Mouse (Mus musculus) neural tube, embryonic 15.5 days (tissue): ENCODE measurements at regions not wholly inside any gene's neighbourhood (a gene's known extent, or its start where the extent isn't known, plus 50 kb on each side); places are given as distances from the start of the nearest gene placed in this dataset.

Experiments
- ATAC-seq: fragments of 200-750 bp; cut with Nextera tagmentation; 2 replicates; pipeline ENCODE4 v1.8.0; 2017; ENCODE audit warnings: mild to moderate bottlenecking, moderate TSS enrichment, moderate library complexity; ENCODE audit not compliant: low FRiP score
- H3K27ac ChIP-seq: fragments of 300-500 bp; sonication (generic); replicated peaks from 2 replicates; pipeline ENCODE4 v1.5.1; 2015; ENCODE audit warnings: mild to moderate bottlenecking, inconsistent platforms
- H3K27me3 ChIP-seq: fragments of 300-500 bp; sonication (generic); replicated peaks from 2 replicates; pipeline ENCODE4 v1.6.1; 2015; ENCODE audit warnings: inconsistent platforms
- H3K36me3 ChIP-seq: fragments of 300-500 bp; sonication (generic); 2 replicates; pipeline ENCODE4 v1.6.1; 2015; ENCODE audit warnings: inconsistent platforms
- H3K4me1 ChIP-seq: fragments of 300-500 bp; sonication (generic); 2 replicates; pipeline ENCODE4 v1.6.1; 2015; ENCODE audit warnings: inconsistent platforms
- H3K4me2 ChIP-seq: fragments of 300-500 bp; sonication (generic); 2 replicates; pipeline ENCODE4 v1.6.1; 2015; ENCODE audit warnings: inconsistent platforms, mild to moderate bottlenecking, moderate library complexity
- H3K4me3 ChIP-seq: fragments of 300-500 bp; sonication (generic); replicated peaks from 2 replicates; pipeline ENCODE4 v1.5.1; 2015; ENCODE audit warnings: mild to moderate bottlenecking, inconsistent platforms
- H3K9ac ChIP-seq: fragments of 300-500 bp; sonication (generic); replicated peaks from 2 replicates; pipeline ENCODE4 v1.6.1; 2015; ENCODE audit warnings: mild to moderate bottlenecking, inconsistent platforms
- H3K9me3 ChIP-seq: fragments of 300-500 bp; sonication (generic); replicated peaks from 2 replicates; pipeline ENCODE4 v1.6.1; 2016; ENCODE audit warnings: inconsistent platforms
- WGBS: fragments of 180-500 bp; shearing (Covaris S2); methylation state at CpG from one replicate; pipeline ENCODE4 v1.1.7; 2015; ENCODE audit warnings: mixed read lengths; 5-methylcytosine and 5-hydroxymethylcytosine counted together

DNA sequence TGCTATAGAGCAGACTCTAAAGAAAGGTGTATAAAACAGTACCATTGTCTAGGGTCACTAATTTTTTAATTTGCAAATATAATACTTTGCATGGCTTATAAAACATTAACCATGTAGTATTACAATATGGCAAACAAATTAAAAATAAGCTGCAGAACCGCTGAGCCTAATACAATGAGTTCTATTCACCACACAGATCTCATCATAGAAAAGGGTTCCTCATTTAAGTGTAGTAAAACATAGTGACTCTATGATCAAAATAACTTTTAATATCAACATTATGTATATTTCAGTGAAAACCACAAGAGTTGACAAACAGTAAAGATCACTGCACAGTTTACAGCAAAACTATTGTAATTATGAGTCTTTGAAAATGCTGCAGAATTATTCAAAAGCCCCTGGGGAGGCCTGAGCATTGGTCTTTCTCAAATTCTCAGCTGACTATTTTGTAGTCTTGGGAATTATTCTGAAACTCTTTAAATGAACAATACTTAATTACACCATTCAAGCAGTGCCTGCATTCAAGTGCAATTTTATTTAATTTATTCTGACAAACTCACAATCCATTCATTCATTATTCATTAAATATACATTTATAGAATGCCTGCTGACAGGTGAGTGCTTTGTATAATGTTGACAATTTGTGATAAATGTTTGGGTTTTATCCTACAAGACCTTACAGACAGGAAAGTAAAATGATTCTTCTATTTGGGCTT, 60.3 kb downstream of the Pcdh20 start:
- H3K9me3 ChIP-seq: no peaks in the 10 kb centered on the region
- H3K4me3 ChIP-seq: no peak overlapping the region
- H3K4me1 ChIP-seq: no peaks in the 10 kb centered on the region
- no peak for ATAC-seq
- H3K9ac ChIP-seq: no peak overlapping the region
- WGBS: 91% methylated on average over 1 of the region's 1 CpGs
- no peak overlapping the region for H3K27ac ChIP-seq
- H3K27me3 ChIP-seq: no peaks in the 10 kb centered on the region
- H3K36me3 ChIP-seq: no peaks in the 10 kb centered on the region
- H3K4me2 ChIP-seq: no peak overlapping the region

DNA sequence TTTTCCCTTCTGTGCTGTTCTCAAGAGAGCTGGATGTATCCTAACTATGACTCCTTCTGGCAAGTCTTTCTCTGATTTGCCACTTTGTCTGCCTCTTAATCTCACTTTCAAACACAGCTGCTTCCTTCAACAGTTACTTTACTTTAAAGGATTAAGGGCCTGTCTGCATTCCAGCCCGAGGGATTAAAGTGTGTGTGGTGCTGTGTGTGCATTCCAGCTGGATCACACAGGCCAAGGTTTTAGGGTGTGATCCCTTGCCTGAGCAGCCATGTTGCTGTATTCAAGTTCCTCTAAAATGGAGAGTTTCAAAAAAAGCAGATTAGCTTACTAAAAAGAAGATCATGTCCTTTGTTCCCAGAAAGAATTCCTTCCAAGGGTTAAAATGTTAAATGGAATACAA, 71.9 kb downstream of the Pcdh20 start:
- H3K9ac ChIP-seq: no peak overlapping the region
- no peak overlapping the region for H3K4me2 ChIP-seq
- no peak overlapping the region for H3K27ac ChIP-seq
- no peaks in the 10 kb centered on the region for H3K27me3 ChIP-seq
- WGBS: 64% methylated on average over 1 of the region's 1 CpGs
- H3K9me3 ChIP-seq: no peaks in the 10 kb centered on the region
- ATAC-seq: no peak
- H3K36me3 ChIP-seq: no peaks in the 10 kb centered on the region
- no peak overlapping the region for H3K4me3 ChIP-seq
- no peaks in the 10 kb centered on the region for H3K4me1 ChIP-seq

DNA sequence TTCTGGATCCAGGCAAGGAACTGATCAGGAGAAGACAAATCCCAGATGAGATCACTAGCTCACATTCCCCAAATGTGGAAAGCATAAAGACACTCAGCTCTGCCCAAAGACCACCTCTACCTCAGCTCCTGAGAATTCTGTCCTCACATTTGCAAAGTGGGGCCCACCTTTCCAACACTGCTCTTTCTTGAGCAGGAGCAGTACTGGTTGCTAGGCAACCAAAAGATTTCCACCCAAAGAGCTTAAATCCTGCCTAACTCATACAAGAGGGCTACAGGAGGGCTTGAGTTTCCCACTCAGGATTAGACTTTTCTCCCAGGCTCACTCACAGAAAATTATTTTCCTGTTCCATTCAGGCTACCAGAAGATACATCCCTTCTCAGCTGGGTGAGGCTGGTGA, 74.0 kb downstream of the Pcdh20 start:
- Histone ChIP-seq H3K4me1 (no peaks in the 10 kb centered on the region), H3K9ac (no peak overlapping the region), H3K4me3 (no peak overlapping the region), H3K27ac (no peak overlapping the region), H3K9me3 (no peaks in the 10 kb centered on the region), H3K36me3 (no peaks in the 10 kb centered on the region), H3K4me2 (no peak overlapping the region), H3K27me3 (no peaks in the 10 kb centered on the region)
- no peak for ATAC-seq

DNA sequence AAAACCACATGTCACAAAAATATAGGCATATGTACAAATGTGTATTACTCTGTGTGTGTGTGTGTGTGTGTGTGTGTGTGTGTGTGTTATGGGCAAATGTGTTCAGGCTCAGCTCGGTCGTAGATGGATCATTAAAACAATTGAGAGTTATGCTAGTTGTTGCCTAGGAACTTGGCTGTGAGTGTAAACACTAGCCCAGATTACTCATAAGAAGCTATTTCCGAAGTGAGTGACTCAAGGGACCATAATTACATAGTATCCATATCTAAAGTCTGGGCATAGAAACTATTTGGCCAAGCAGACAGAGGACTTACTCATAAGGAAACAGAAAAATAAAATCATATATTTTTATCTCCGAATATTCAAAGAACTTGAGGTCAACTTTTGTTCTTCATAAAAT, 76.2 kb downstream of the Pcdh20 start:
- H3K4me3 ChIP-seq: no peak overlapping the region
- no peak for ATAC-seq
- H3K27me3 ChIP-seq: no peaks in the 10 kb centered on the region
- WGBS: 80% methylated on average over 4 of the region's 4 CpGs
- no peaks in the 10 kb centered on the region for H3K4me1 ChIP-seq
- H3K9ac ChIP-seq: no peak overlapping the region
- H3K36me3 ChIP-seq: no peaks in the 10 kb centered on the region
- H3K9me3 ChIP-seq: no peaks in the 10 kb centered on the region
- no peak overlapping the region for H3K27ac ChIP-seq
- H3K4me2 ChIP-seq: no peak overlapping the region

DNA sequence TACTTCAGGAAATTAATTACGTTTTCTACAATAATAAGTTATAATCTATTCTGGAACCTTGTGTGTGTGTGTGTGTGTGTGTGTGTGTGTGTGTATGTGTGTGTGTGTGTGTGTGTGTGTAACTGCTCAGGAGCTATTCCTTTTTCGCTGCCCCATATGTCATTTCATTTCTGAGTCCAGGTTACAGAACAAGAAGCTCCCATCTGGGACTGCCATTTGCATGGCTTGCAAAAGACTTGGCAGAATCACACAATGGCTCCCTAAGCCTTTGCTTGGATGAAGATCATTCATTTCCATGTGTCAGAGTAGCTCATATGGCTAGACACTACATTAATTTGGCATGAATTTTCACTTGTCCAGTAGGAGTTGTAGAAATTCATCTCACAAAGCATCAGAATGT, 86.6 kb downstream of the Pcdh20 start:
- no peaks in the 10 kb centered on the region for H3K9me3 ChIP-seq
- no peaks in the 10 kb centered on the region for H3K36me3 ChIP-seq
- no peak overlapping the region for H3K4me2 ChIP-seq
- no peak overlapping the region for H3K27ac ChIP-seq
- H3K4me1 ChIP-seq: no peaks in the 10 kb centered on the region
- no peak for ATAC-seq
- no peak overlapping the region for H3K9ac ChIP-seq
- 93% methylated on average over 2 of the region's 2 CpGs for WGBS
- no peaks in the 10 kb centered on the region for H3K27me3 ChIP-seq
- no peak overlapping the region for H3K4me3 ChIP-seq

DNA sequence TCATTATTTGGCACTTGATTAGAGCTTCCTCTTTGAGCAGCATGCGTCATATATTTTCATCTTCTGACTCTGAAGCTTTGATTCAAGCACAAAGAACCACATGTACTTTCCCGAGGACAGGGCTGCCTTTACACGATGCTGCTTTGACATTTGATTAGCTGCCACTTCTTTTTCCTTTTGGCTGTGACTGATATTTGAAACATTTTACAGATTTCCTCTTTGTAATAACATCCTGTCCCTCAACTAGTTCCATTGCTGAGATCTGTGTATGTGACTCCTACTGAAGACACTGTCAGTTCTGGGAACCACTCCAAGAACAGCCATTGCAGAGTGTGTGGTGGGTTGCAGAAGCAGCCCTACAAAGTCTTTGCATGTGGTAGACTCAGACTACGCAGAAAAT, 124.0 kb downstream of the Pcdh20 start:
- 77% methylated on average over 4 of the region's 4 CpGs for WGBS

DNA sequence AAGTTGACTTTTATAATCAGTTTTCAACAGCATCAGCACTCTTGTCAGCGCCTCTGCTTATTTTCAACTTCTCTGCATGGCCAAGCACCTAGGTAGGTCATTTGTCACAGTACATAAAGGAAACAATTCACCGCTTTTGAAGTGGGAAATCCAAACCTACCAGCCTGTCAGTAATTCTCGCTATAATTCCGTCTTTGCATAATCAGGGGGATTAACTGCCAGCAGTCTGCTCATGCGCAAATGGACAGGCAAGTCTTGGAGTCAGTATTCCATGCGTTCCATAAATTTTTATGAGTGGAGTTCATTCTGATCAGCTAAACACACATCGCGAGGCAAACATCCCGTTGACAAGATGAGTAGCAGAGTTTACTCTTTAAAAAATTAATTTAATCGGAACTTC, 133.9 kb downstream of the Pcdh20 start:
- WGBS: 64% methylated on average over 10 of the region's 10 CpGs
- 0 out of 2 replicates have a peak, but pooled peaks have one; percentile 45 for ATAC-seq

More for the DNA sequence above, 124.0 kb downstream of the Pcdh20 start:
- no peak overlapping the region for H3K4me2 ChIP-seq
- no peak overlapping the region for H3K27ac ChIP-seq
- no peaks in the 10 kb centered on the region for H3K27me3 ChIP-seq
- H3K9me3 ChIP-seq: no peaks in the 10 kb centered on the region
- ATAC-seq: no peak
- no peak overlapping the region for H3K4me3 ChIP-seq
- H3K4me1 ChIP-seq: no peaks in the 10 kb centered on the region
- no peak overlapping the region for H3K9ac ChIP-seq
- H3K36me3 ChIP-seq: no peaks in the 10 kb centered on the region

DNA sequence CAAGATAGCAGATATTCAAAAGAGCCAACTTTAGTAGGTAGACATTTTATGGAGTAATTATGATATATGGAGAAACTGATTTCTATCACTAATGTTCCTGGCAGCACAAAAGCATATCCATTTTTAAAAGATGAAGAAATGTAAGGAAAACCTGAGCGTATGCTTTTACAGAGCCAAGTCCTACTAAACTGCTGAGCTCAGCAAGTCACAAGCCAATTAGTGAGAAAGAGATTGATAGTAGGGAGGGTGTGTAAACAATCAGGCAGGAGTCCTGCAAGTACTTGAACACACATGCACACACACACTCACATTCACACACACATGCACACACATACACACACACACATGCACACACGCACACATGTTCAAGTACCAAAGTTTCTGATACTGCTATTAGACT, 140.6 kb downstream of the Pcdh20 start:
- Histone ChIP-seq H3K27me3 (no peaks in the 10 kb centered on the region), H3K9ac (no peak overlapping the region), H3K27ac (no peak overlapping the region), H3K9me3 (no peaks in the 10 kb centered on the region), H3K4me1 (no peaks in the 10 kb centered on the region), H3K4me3 (no peak overlapping the region), H3K36me3 (no peaks in the 10 kb centered on the region), H3K4me2 (no peak overlapping the region)
- 91% methylated on average over 2 of the region's 2 CpGs for WGBS
- no peak for ATAC-seq

More for the DNA sequence above, 133.9 kb downstream of the Pcdh20 start:
- Histone ChIP-seq H3K4me1 (no peaks in the 10 kb centered on the region), H3K4me3 (no peak overlapping the region), H3K4me2 (no peak overlapping the region), H3K9me3 (no peaks in the 10 kb centered on the region), H3K27me3 (no peaks in the 10 kb centered on the region), H3K36me3 (no peaks in the 10 kb centered on the region), H3K9ac (no peak overlapping the region), H3K27ac (no peak overlapping the region)

DNA sequence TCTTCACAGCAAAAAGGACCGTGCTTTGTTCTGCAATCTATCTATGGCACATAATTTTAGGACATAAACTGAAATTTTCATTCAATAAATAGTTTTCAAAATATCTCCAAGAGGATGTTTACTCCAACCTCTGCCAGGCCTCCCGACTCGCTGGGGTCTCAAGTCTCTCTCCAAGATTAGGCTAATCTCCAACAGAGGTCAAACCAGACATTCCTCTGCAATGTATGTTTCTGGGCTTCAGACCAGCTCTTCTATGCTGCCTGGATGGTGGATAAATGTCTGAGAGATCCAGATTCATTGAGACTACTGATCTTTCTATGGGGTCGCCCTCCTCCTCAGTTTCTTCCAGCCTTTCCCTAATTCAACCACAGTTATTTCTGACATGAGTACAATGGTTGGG, 144.8 kb downstream of the Pcdh20 start:
- Histone ChIP-seq H3K4me2 (no peak overlapping the region), H3K27me3 (no peaks in the 10 kb centered on the region), H3K9me3 (no peaks in the 10 kb centered on the region), H3K36me3 (no peaks in the 10 kb centered on the region), H3K4me1 (no peaks in the 10 kb centered on the region), H3K9ac (no peak overlapping the region), H3K27ac (no peak overlapping the region), H3K4me3 (no peak overlapping the region)
- no peak for ATAC-seq
- WGBS: 93% methylated on average over 4 of the region's 4 CpGs

DNA sequence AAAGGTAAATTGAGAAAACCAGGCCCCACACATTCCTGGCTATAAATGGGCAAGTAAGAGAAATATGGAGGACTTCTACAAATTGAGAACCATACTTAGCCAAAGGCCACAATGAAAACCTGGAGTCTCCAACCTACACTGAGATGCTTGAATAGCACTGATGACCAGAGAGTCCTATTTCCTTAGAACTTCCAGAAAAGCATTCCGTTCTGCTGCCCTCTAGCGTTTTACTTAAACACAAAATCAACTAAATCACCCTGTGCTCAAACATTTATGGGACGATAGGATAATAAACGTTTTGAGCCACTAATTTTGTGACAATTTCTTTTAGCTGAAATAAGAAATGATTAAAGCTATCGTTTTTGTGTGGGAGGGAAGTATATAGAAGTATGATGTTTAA, 192.9 kb downstream of the Pcdh20 start:
- no peaks in the 10 kb centered on the region for H3K27me3 ChIP-seq
- no peaks in the 10 kb centered on the region for H3K4me1 ChIP-seq
- no peak overlapping the region for H3K4me3 ChIP-seq
- ATAC-seq: no peak
- no peaks in the 10 kb centered on the region for H3K9me3 ChIP-seq
- H3K9ac ChIP-seq: no peak overlapping the region
- H3K4me2 ChIP-seq: no peak overlapping the region
- 28% methylated on average over 5 of the region's 5 CpGs for WGBS
- H3K36me3 ChIP-seq: no peaks in the 10 kb centered on the region
- H3K27ac ChIP-seq: no peak overlapping the region

DNA sequence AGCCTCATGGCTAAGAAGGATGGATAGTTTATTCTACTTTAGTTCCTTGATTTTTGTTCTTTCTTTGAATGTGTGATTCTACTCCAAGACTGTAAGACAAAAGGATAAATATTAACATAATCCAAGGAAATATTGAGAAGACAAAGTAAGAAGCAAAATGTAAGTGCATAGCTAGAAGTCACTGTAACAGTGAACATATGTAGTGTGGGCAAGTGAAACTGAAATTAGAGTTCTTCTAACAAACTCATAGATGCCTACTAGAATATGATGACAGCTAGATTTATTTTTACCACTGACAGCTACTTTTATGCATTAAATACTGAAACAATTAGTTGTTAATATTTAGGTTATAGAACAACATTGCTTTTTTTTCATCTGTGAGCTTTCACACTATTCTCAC, 206.4 kb downstream of the Pcdh20 start:
- Histone ChIP-seq H3K4me3 (no peak overlapping the region), H3K36me3 (no peaks in the 10 kb centered on the region), H3K27ac (no peak overlapping the region), H3K9ac (no peak overlapping the region), H3K4me2 (no peak overlapping the region), H3K9me3 (no peaks in the 10 kb centered on the region), H3K27me3 (no peaks in the 10 kb centered on the region), H3K4me1 (no peaks in the 10 kb centered on the region)
- ATAC-seq: no peak

DNA sequence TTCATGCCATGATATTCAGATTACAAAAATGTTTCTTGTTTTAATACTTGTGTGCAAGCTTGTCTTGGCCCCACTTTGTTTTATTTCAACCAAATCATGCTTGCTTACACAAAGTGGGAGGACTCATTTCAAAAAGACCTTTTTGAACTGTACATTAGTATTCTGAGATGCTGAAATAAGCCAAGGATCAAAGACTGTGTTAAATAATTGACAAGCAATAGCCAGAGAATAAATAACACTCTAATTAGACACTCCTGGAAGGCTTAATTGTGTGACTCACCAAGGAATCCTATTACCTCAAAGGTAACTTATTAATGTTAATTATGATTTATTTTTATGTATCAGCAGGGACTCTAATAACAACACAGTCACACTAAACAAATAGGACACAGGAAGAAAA, 212.2 kb downstream of the Pcdh20 start:
- no peaks in the 10 kb centered on the region for H3K9me3 ChIP-seq
- H3K36me3 ChIP-seq: no peaks in the 10 kb centered on the region
- H3K4me1 ChIP-seq: no peaks in the 10 kb centered on the region
- no peak for ATAC-seq
- no peak overlapping the region for H3K27ac ChIP-seq
- no peak overlapping the region for H3K4me2 ChIP-seq
- H3K4me3 ChIP-seq: no peak overlapping the region
- H3K9ac ChIP-seq: no peak overlapping the region
- H3K27me3 ChIP-seq: no peaks in the 10 kb centered on the region

DNA sequence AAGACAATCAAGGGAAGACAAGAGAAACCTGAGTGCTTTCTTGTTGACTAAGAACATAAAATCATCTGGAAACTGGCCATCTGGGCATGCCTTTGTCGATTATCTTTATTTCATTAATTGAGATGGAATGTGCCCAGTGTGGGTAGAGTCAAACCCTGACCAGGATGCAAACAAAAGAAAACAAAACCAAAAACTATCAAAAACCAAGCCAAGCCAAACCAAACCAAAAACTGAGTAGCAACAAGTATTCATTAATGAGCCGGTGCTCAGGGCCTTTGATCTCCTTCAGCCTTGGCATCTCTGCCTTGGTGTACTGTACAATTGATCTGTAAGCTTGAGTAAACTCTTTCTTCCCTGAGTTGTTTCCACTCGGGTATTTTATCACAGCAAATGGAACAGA, 216.1 kb downstream of the Pcdh20 start:
- no peak for ATAC-seq
- Histone ChIP-seq H3K4me2 (no peak overlapping the region), H3K27ac (no peak overlapping the region), H3K9me3 (no peaks in the 10 kb centered on the region), H3K4me3 (no peak overlapping the region), H3K4me1 (no peaks in the 10 kb centered on the region), H3K36me3 (no peaks in the 10 kb centered on the region), H3K27me3 (no peaks in the 10 kb centered on the region), H3K9ac (no peak overlapping the region)
- 65% methylated on average over 3 of the region's 3 CpGs for WGBS
